Mouse (Mus musculus): ENCODE data around the gene Gm4792.

The Gm4792 gene

GRCm38 (mm10) chr10:94298471-94298870, at the start of gene Gm4792:
Gene Gm4792 (minus strand): TSS chr10:94298703.
- no peak for DNase-seq (ENCODE audit: low read depth)

GRCm38 (mm10) chr10:94347959-94348358, 49.5 kb upstream of the Gm4792 start:
- no peak for DNase-seq (ENCODE audit: low read depth)

GRCm38 (mm10) chr10:94347296-94347695, 48.8 kb upstream of the Gm4792 start:
- no peak for DNase-seq (ENCODE audit: low read depth)

- no peak for DNase-seq (ENCODE audit: low read depth)
Observed at GRCm38 (mm10) chr10:94346596-94346995, 48.1 kb upstream of the Gm4792 start.

GRCm38 (mm10) chr10:94345509-94346252, 47.2 kb upstream of the Gm4792 start:
- DNase-seq (ENCODE audit: low read depth), result no peak

- DNase-seq (ENCODE audit: low read depth), result no peak
Observed at GRCm38 (mm10) chr10:94344631-94345417, 46.3 kb upstream of the Gm4792 start.

- no peak for DNase-seq (ENCODE audit: low read depth)
Observed at GRCm38 (mm10) chr10:94343581-94343980, 45.1 kb upstream of the Gm4792 start.

GRCm38 (mm10) chr10:94342256-94342655, 43.8 kb upstream of the Gm4792 start:
- DNase-seq (ENCODE audit: low read depth), result no peak

GRCm38 (mm10) chr10:94341501-94341900, 43.0 kb upstream of the Gm4792 start:
- DNase-seq (ENCODE audit: low read depth), result no peak

- DNase-seq (ENCODE audit: low read depth), result no peak
Observed at GRCm38 (mm10) chr10:94336071-94336470, 37.6 kb upstream of the Gm4792 start.

- no peak for DNase-seq (ENCODE audit: low read depth)
Observed at GRCm38 (mm10) chr10:94335047-94335446, 36.5 kb upstream of the Gm4792 start.

GRCm38 (mm10) chr10:94333328-94333727, 34.8 kb upstream of the Gm4792 start:
- no peak for DNase-seq (ENCODE audit: low read depth)

GRCm38 (mm10) chr10:94332358-94333137, 34.0 kb upstream of the Gm4792 start:
- no peak for DNase-seq (ENCODE audit: low read depth)

- no peak for DNase-seq (ENCODE audit: low read depth)
Observed at GRCm38 (mm10) chr10:94329962-94330361, 31.5 kb upstream of the Gm4792 start.

GRCm38 (mm10) chr10:94318574-94318973, 20.1 kb upstream of the Gm4792 start:
- DNase-seq (ENCODE audit: low read depth), result no peak

GRCm38 (mm10) chr10:94313146-94313545, 14.6 kb upstream of the Gm4792 start:
- no peak for DNase-seq (ENCODE audit: low read depth)

GRCm38 (mm10) chr10:94312007-94312715, 13.7 kb upstream of the Gm4792 start:
- no peak for DNase-seq (ENCODE audit: low read depth)

GRCm38 (mm10) chr10:94311511-94312006, 13.1 kb upstream of the Gm4792 start, which contains the start of gene Tmcc3:
Gene Tmcc3 (plus strand): TSS chr10:94311949.
- no peak for DNase-seq (ENCODE audit: low read depth)

GRCm38 (mm10) chr10:94310499-94311267, 12.2 kb upstream of the Gm4792 start:
- DNase-seq (ENCODE audit: low read depth), result no peak

GRCm38 (mm10) chr10:94305526-94305925, 7.0 kb upstream of the Gm4792 start:
- no peak for DNase-seq (ENCODE audit: low read depth)
